Mouse (Mus musculus): ENCODE data around the gene Pars2.

Gene Pars2

DNA sequence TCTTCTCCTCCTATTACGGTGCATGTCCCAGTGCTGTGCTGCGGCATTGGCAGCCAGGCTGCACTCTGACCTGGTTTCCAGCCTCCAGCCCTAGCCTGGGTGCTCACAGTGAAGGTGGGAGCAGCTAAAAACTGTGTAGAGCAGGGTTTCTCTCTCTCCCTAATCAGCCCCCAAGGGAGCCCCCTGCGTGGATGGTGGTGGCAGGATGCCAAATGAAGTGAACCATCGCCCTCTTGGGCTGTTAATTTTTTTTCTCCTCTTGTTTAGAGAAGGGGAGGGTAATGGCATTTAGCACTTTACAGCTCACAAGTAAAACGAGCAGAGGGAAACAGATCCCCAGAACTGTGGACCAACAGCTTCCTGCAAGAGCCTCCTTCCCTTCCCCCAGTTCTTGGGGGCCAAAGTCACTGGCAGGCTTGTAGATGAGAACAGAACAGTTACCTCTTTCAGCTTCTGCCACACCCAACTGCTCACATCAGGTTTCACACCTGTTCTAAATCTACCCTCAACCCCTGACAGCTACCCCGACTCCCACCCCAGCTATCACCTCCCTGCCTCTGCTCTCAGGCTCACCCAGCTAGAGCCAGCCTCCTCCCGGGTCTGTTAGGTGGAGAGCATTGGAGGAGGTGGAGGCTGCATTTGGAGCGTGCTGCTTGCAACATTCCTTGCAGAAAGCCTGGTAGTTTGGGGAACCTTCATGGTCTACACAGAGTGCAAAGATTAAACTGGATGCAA, 7.2 kb upstream of the Pars2 start:
- DNase-seq, result no peak

- DNase-seq, result no peak
These were observed 6.7 kb upstream of the Pars2 start for GRCm38 (mm10) chr4:106644218-106644610.

DNA sequence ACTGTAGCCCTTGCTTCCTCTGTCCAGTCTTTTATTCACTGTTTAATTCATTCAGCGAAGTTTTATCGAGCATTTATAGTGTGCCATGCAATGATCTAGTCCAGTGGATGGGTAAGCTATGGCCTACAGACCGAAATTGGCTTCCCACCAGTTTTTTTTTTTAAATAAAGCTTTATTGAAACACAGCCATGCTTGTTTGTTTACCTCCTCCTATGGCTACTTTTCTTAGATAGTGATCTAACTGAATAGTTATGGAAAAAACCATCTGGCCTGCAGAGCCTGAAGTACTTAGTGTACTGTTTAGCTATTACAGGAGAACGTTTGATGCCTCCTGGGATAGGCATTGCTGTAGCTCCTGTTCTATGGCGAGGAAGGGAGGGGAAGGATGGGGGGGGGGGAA, 5.1 kb upstream of the Pars2 start:
- DNase-seq, result no peak

GRCm38 (mm10) chr4:106647137-106647536, 3.7 kb upstream of the Pars2 start:
- DNase-seq, result no peak

GRCm38 (mm10) chr4:106652546-106652945, 1.7 kb downstream of the Pars2 start:
- no peak for DNase-seq

DNA sequence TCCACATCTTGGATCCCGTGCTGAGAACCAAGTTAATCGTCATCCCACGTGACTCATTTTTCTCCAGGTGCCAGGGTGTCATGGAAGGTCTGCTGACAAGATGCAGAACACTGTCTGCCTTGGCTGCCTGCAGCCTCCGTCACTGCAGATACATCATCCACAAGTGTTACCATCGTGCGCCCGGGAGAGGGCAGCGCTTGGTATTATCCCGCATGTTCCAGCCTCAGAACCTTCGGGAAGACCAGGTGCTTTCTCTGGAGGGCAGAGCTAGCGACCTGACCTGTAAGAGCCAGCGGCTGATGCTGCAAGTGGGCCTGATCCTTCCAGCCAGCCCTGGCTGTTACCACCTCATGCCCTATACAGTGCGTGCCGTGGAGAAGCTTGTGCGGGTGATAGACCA, 2.2 kb downstream of the Pars2 start:
- no peak for DNase-seq

- no peak for DNase-seq
These were observed 4.8 kb downstream of the Pars2 start for GRCm38 (mm10) chr4:106655681-106656080.

GRCm38 (mm10) chr4:106663956-106664470, 13.1 kb downstream of the Pars2 start:
- DNase-seq, result no peak

GRCm38 (mm10) chr4:106664697-106665096, 13.8 kb downstream of the Pars2 start:
- no peak for DNase-seq

DNA sequence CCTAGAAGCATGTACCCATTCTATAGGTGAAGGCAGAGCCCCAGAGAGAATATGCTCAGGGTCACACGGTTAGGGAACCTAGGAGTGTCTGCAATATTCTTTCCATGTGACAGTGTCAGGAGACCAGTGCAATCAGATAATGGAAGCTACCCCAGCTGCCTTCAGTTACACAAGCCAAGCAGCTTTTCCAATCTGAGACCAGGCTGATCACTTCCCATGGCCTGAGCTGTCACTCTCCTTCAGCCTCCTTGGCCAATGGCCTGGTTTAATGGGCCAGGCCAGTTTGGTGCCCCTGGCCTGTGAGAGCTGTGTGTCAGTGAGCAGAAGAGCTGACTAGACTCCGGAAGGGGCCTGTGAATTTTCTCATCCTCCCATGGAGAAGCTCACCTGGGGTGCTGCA, 14.4 kb downstream of the Pars2 start:
- DNase-seq, result no peak

GRCm38 (mm10) chr4:106665673-106666072, 14.8 kb downstream of the Pars2 start:
- no peak for DNase-seq

- DNase-seq, result no peak
These were observed 15.7 kb downstream of the Pars2 start for GRCm38 (mm10) chr4:106666546-106666945.

- no peak for DNase-seq
These were observed 25.9 kb downstream of the Pars2 start for GRCm38 (mm10) chr4:106676749-106677148.

GRCm38 (mm10) chr4:106678442-106679118, 27.7 kb downstream of the Pars2 start, which contains the start of gene Ttc4:
Gene Ttc4, minus strand, starts transcription at chr4:106678944.
- DNase-seq, result peak; percentile 96

DNA sequence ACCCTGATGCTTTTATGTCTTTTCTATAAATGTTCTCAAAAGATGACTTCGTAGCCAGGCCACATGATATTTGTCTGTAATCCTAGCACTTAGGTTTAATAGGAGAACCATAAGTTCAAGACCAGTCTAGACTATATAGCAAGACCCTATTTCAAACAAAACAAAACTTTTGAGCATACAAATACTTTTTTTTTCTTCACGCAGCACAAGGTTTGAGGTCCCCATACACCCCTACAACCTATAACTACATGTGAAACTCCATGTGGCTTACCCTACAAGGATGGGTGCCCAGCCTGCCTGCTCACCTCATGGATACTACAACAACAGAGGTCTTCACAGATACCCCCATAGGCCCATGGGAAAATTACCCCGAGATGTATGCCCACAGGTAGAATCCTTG, 28.3 kb downstream of the Pars2 start:
- no peak for DNase-seq

GRCm38 (mm10) chr4:106680955-106681354, 30.1 kb downstream of the Pars2 start:
- DNase-seq, result no peak

GRCm38 (mm10) chr4:106688636-106689296, 37.9 kb downstream of the Pars2 start:
- DNase-seq, result no peak

- no peak for DNase-seq
These were observed 43.1 kb downstream of the Pars2 start for GRCm38 (mm10) chr4:106693841-106694430.

DNA sequence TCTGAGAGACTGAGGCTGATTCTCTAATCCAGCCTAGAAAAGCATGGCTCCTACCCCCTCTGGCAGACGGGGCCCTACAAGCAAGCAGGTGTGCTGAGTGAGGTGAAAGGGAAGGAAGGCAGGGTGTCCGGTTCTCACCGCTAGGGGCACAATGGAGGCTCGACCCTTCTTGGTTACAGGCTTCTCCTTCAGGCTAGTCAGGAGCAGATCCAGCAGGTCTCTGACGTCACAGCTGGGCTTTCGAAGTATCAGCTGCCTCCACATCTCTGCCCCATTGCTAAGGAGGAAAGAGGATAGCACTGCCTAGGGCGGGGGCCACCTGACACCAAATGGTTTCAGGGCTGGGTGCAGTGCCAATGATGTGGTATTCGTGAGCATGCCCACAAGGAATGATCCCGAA, 49.1 kb downstream of the Pars2 start:
- peak; percentile 82 for DNase-seq

- DNase-seq, result peak; percentile 22
These were observed 49.9 kb downstream of the Pars2 start for GRCm38 (mm10) chr4:106700798-106701197.

DNA sequence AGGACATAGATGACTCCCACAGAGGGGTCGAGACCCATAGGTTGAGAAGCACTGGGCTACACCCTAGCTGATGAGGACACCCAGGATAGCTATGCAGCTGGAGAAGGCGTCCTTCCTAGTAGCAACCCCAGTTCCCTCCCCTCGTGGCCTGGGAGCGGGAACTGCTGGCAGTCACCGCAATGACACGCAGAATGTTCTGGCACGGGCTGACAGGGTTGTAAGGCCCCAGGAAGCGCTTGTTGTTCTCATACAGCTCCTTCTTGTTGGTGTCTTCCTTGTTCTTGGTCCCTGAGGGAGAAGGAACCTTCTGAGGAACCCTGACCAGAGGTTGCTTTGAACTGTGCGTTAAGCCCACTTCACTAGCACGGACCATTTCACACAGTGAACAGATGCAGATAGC, 53.1 kb downstream of the Pars2 start:
- DNase-seq, result no peak

DNA sequence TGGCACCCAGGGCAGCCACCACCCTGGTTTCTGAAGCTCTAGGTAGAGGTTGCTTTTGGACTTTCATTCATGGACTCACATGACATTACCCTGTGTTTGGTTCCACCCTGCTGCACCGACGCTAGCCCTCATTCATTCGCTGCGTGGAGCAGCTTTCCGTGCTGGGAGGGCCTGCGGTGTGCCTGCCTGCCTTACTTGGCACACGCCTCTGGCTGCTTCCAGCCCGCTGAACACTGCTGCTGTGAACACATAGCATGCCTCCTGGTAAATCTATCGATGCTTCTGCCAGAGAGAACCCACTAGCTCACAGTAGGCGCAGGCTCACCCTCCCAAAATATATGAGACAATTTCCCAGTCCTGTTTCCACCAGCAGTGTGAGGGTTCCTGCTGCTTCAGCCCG, 53.5 kb downstream of the Pars2 start:
- DNase-seq, result no peak

All from embryo, embryonic 11 days (tissue).